Mouse (Mus musculus) brain, embryonic 14.5 days (tissue): ENCODE data around the gene Cst6.

Source experiments
- CTCF ChIP-seq: fragments of 200-500 bp; IDR thresholded peaks from 2 replicates; pipeline ENCODE4 v1.5.1; 2012; ENCODE audit warnings: inconsistent platforms, mild to moderate bottlenecking, moderate library complexity, borderline replicate concordance; ENCODE audit not compliant: insufficient read depth, insufficient read length; ENCODE audit errors: extremely low read depth
- POLR2A ChIP-seq: fragments of 200-500 bp; IDR thresholded peaks from 2 replicates; pipeline ENCODE4 v1.6.1; 2012; ENCODE audit warnings: mild to moderate bottlenecking, inconsistent platforms, borderline replicate concordance; ENCODE audit not compliant: poor library complexity, insufficient read depth, insufficient read length, severe bottlenecking; ENCODE audit errors: extremely low read depth

- TF ChIP-seq POLR2A = no peak
- no peak for TF ChIP-seq CTCF
Observed at GRCm38 (mm10) chr19:5362186-5362585, 12.8 kb upstream of the Cst6 start.
